Mouse (Mus musculus) ES-Bruce4 (cell line): Measurements from ENCODE around the gene Ugt1a10.

Experiments
- CTCF ChIP-seq: IDR thresholded peaks from one replicate; pipeline ENCODE4 v1.8.1; 2011; ENCODE audit warnings: low read depth, low read length
- POLR2A ChIP-seq: IDR thresholded peaks from one replicate; pipeline ENCODE4 v1.8.1; 2011; ENCODE audit warnings: low read length; ENCODE audit not compliant: insufficient read depth

DNA sequence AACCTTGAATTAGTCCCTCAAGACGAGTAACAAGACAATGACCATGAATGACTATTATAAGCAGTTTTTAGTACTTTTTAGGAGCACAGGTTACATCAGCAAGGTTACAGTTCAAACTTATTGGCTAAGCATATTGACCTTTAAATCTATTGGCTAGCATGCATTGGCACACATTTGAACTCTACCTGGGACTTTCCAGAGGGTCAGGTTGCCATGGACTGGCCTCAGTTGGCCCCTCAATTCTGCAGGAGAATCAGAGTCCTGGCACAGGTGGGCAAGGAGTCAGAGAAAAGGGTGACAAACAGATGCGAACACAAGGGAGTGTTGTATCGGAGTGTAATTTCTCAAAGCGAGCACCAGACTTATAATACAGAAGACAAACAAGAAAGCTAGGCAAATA lies 40.5 kb upstream of the Ugt1a10 start:
- TF ChIP-seq CTCF, result no peak
- TF ChIP-seq POLR2A, result no peak
